Mouse (Mus musculus) embryonic facial prominence, embryonic 15.5 days (tissue): ENCODE results near the gene Ucn3. TPM values are rescaled to one million over a fixed set of nuclear protein-coding genes. Genes with fewer than 3 reads are reported as not detected.

Source experiments
- ATAC-seq: fragments of 200-750 bp; cut with Nextera tagmentation; 2 replicates; pipeline ENCODE4 v1.8.0; 2017; ENCODE audit warnings: low read depth, moderate TSS enrichment; ENCODE audit not compliant: insufficient number of reproducible peaks, low FRiP score, low TSS enrichment
- H3K27ac ChIP-seq: fragments of 300-500 bp; sonication (generic); replicated peaks from 2 replicates; pipeline ENCODE4 v1.5.1; 2015; ENCODE audit warnings: mild to moderate bottlenecking, inconsistent platforms
- H3K27me3 ChIP-seq: fragments of 300-500 bp; sonication (generic); 2 replicates; pipeline ENCODE4 v1.6.1; 2015; ENCODE audit warnings: inconsistent platforms
- H3K36me3 ChIP-seq: fragments of 300-500 bp; sonication (generic); 2 replicates; pipeline ENCODE4 v1.6.1; 2015; ENCODE audit warnings: mild to moderate bottlenecking, inconsistent platforms
- H3K4me1 ChIP-seq: fragments of 300-500 bp; sonication (generic); 2 replicates; pipeline ENCODE4 v1.6.1; 2015; ENCODE audit warnings: inconsistent platforms
- H3K4me2 ChIP-seq: fragments of 300-500 bp; sonication (generic); replicated peaks from 2 replicates; pipeline ENCODE4 v1.6.1; 2015; ENCODE audit warnings: mild to moderate bottlenecking, inconsistent platforms
- H3K4me3 ChIP-seq: fragments of 300-500 bp; sonication (generic); replicated peaks from 2 replicates; pipeline ENCODE4 v1.5.1; 2015; ENCODE audit warnings: mild to moderate bottlenecking, inconsistent platforms
- H3K9ac ChIP-seq: fragments of 300-500 bp; sonication (generic); 2 replicates; pipeline ENCODE4 v1.6.1; 2015; ENCODE audit warnings: inconsistent platforms
- H3K9me3 ChIP-seq: fragments of 300-500 bp; sonication (generic); replicated peaks from 2 replicates; pipeline ENCODE4 v1.6.1; 2016; ENCODE audit warnings: inconsistent platforms
- WGBS: fragments of 180-500 bp; shearing (Covaris S2); methylation state at CpG from one replicate; pipeline ENCODE4 v1.1.7; 2015; 5-methylcytosine and 5-hydroxymethylcytosine counted together
- microRNA-seq: library from miRNA; unstranded; fragments of <30 nt; microRNA quantifications from one replicate; pipeline ENCODE4, GENCODE M21; 2016; ENCODE audit warnings: borderline number of aligned reads
- polyA plus RNA-seq: library from polyadenylated mRNA; unstranded; fragments of >200 nt; fragmentation: Nextera tagmentation; extraction: Ambion mirVana; gene quantifications from 2 replicates; pipeline ENCODE4 v1.2.1, GENCODE M21; 2015

Ucn3 gene
- polyA plus RNA-seq, 1 experiment from 2014 or later: not detected

DNA sequence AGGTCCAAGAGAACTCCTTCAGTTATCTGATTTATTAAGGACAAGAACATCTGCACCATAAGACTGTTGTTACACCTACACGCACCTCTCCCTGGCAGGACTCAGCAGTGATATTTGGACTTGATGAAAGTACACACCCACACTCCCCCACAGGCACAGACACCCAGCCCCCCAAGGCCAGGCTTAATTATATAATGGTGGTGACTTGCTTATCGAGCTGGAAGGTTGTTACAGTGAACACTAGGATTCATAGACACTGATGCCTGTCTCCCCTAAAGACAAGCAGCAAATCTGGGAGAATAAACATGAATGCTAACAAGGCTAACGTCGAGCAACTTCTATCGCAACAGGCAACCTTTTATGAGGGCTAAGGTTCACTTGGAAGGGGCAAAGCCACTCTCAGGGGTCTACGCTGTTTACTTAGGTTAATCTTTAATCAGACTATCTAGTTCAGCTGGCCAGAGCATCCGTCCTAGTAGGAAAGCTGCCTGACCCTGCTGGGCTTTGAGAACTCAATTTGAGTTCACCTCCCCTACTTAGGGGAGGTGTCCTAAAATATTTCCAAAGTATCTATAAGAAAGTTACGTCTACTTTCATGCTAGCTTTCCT is 53.6 kb downstream of the Ucn3 start:
- Histone ChIP-seq H3K4me2 (peak overlapping the region; percentile 63), H3K9me3 (no peaks in the 10 kb centered on the region), H3K9ac (peak overlapping the region; percentile 76), H3K36me3 (peaks cover 22% of the 10 kb centered on the region), H3K27me3 (no peaks in the 10 kb centered on the region), H3K4me3 (peak overlapping the region; percentile 71), H3K4me1 (peaks cover 13% of the 10 kb centered on the region), H3K27ac (peak overlapping the region; percentile 72)
- 17% methylated on average over 8 of the region's 8 CpGs for WGBS
- no peak for ATAC-seq

Small RNA genes within 50 kb of the gene (microRNA-seq; reads per million reads assigned to microRNA genes)
- gene Gm22460: not detected

Other genes starting within 250 kb of the Ucn3 start
- 31.3 and 33.6 TPM in 2 replicates for gene Calml3, start 141.0 kb downstream of the Ucn3 start, polyA plus RNA-seq
- 477 and 521 TPM in 2 replicates for gene Calm4, start 107.6 kb downstream of the Ucn3 start, polyA plus RNA-seq
- 2.9 and 3.2 TPM in 2 replicates for gene Calm5, start 91.2 kb downstream of the Ucn3 start, polyA plus RNA-seq
- gene Net1, start 27.1 kb downstream of the Ucn3 start, polyA plus RNA-seq: 144 and 149 TPM in 2 replicates
- not detected in 2 replicates for gene Tubal3, start 27.1 kb downstream of the Ucn3 start, polyA plus RNA-seq
- 2.1 and 2.3 TPM in 2 replicates for gene Akr1c14, start 103.7 kb upstream of the Ucn3 start, polyA plus RNA-seq
- gene Akr1c18, start 205.3 kb upstream of the Ucn3 start, polyA plus RNA-seq: 3.1 and 3.2 TPM in 2 replicates
- 2.2 and 2.4 TPM in 2 replicates for gene Akr1c13, start 245.8 kb upstream of the Ucn3 start, polyA plus RNA-seq